Mouse (Mus musculus): ENCODE results near the gene Npat. TPM values are rescaled to one million over a fixed set of nuclear protein-coding genes. Genes with fewer than 3 reads are reported as not detected.
A peak's percentile ranks its signal among the peaks of the same experiment; 100 is the strongest.

Npat gene
- polyA plus RNA-seq (2015; fragmentation: Nextera tagmentation; extraction: Ambion mirVana) = 6.8 and 7.9 TPM in 2 replicates

DNA sequence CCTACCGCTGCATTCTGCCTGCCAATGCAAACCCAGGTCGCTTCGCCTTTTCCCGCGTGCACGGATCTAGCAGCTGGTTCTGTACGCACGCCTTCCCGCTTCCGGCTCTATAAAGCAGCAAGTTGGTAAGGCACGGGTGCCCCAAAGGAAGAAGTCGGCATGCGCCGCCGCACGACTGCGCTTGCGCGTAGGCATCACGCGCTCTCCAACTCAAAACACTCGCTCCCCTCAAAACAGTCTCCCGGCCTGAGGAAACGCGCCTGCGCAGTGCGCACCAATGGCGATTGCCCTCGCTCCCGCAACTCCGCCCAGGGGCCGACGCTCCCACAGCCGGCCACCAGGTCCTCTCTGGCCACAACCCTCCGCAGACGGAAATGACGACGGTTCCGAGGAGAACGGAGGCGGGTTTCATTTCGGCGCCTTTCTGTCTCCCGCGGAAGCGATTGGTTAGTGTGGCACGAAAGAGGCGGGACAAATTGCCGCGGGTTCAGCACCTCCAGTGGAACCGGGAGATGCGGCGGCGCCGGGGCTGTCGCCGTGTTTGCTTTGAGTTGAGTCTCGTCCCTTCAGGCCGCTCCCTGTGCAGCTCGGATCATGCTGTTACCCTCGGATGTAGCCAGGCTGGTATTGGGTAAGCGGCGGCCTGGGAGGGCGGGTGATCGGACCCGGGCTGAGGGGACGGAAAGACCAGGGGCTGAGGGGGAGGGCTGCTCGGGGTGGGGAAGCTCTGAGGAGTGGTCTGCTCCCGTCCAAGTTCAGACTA is at the start of gene Npat, which contains the start of gene Atm:
Npat (plus strand) TSS at position 490 of the 763 bp plus-strand sequence.
Atm (minus strand) TSS at position 183 of the 763 bp plus-strand sequence.
- Histone ChIP-seq H3K27me3 (replicated peaks; ENCODE audit: insufficient read depth, low read length) (no peaks in the 10 kb centered on the region), H3K27ac (ENCODE audit: low read length) (peak within 1 kb of the TSS; percentile 94), H3K9me3 (ENCODE audit: low read length) (no peaks in the 10 kb centered on the region), H3K36me3 (ENCODE audit: insufficient read depth, low read length) (no peaks in the 10 kb centered on the region), H3K4me2 (replicated peaks; ENCODE audit: low read depth, low read length) (peak within 1 kb of the TSS; percentile 94), H3K9ac (replicated peaks; ENCODE audit: low read depth) (peak within 1 kb of the TSS; percentile 84), H3K4me3 (ENCODE audit: low read depth, low read length) (peak within 1 kb of the TSS; percentile 89), H3K4me1 (ENCODE audit: insufficient read depth, low read depth, low read length) (peaks cover 3% of the 10 kb centered on the region; the same call in 1 of the 2 replicates)
- TF ChIP-seq EP300 (IDR thresholded peaks at IDR 0.05) = no peak
- peak; percentile 55 for TF ChIP-seq CTCF (IDR thresholded peaks at IDR 0.05)
- ATAC-seq (peak; percentile 99), DNase-seq (ENCODE audit: low spot score) (peak; percentile 100)
- under 1% methylated on average over 65 of the region's 69 CpGs for WGBS

- no peaks in the 10 kb centered on the region for H3K4me1 ChIP-seq (ENCODE audit: insufficient read depth, low read depth, low read length)
- TF ChIP-seq CTCF (IDR thresholded peaks at IDR 0.05) = no peak
- TF ChIP-seq EP300 (IDR thresholded peaks at IDR 0.05) = no peak
- WGBS = 92% methylated on average over 7 of the region's 7 CpGs
- H3K4me3 ChIP-seq (ENCODE audit: low read depth, low read length) = no peak overlapping the region
- no peak for ATAC-seq
- DNase-seq (ENCODE audit: low spot score) = no peak
- H3K27me3 ChIP-seq (replicated peaks; ENCODE audit: insufficient read depth, low read length) = no peaks in the 10 kb centered on the region
- no peaks in the 10 kb centered on the region for H3K36me3 ChIP-seq (ENCODE audit: insufficient read depth, low read length)
- H3K27ac ChIP-seq (ENCODE audit: low read length) = no peak overlapping the region
- no peaks in the 10 kb centered on the region for H3K9me3 ChIP-seq (ENCODE audit: low read length)
- H3K4me2 ChIP-seq (replicated peaks; ENCODE audit: low read depth, low read length) = no peak overlapping the region
- no peak overlapping the region for H3K9ac ChIP-seq (replicated peaks; ENCODE audit: low read depth)
Observed at GRCm38 (mm10) chr9:53508053-53508452, 28.8 kb upstream of the Npat start.

DNA sequence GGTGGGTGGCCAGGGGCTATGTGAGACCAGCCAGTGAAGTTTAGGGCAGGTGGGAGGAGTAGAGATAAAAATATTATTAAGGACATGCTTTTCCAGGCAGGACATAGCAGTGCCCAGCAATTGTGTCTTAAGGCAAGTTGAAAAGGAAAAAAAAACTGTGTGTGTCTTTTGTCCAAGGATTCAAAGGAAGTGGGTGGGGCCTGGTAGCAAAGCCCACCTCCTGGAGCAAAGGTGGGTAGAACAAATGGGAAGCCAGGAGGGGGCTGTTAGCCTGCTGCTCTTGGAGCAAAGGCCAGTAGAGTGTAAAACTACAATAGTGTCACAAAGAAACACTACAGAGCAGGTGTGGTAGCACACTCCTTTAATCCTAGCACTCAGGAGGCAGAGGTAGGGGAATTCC is 22.8 kb upstream of the Npat start:
- H3K9ac ChIP-seq (replicated peaks; ENCODE audit: low read depth) = no peak overlapping the region
- TF ChIP-seq CTCF (IDR thresholded peaks at IDR 0.05) (no peak), EP300 (IDR thresholded peaks at IDR 0.05) (no peak)
- no peaks in the 10 kb centered on the region for H3K4me1 ChIP-seq (ENCODE audit: insufficient read depth, low read depth, low read length)
- H3K4me3 ChIP-seq (ENCODE audit: low read depth, low read length) = no peak overlapping the region
- no peaks in the 10 kb centered on the region for H3K27me3 ChIP-seq (replicated peaks; ENCODE audit: insufficient read depth, low read length)
- no peak overlapping the region for H3K4me2 ChIP-seq (replicated peaks; ENCODE audit: low read depth, low read length)
- no peak for ATAC-seq
- H3K9me3 ChIP-seq (ENCODE audit: low read length) = no peaks in the 10 kb centered on the region
- DNase-seq (ENCODE audit: low spot score) = no peak
- no peak overlapping the region for H3K27ac ChIP-seq (ENCODE audit: low read length)
- no peaks in the 10 kb centered on the region for H3K36me3 ChIP-seq (ENCODE audit: insufficient read depth, low read length)

GRCm38 (mm10) chr9:53517373-53518009 is 19.4 kb upstream of the Npat start:
- H3K4me3 ChIP-seq (ENCODE audit: low read depth, low read length) = no peak overlapping the region
- H3K27ac ChIP-seq (ENCODE audit: low read length) = no peak overlapping the region
- no peak for TF ChIP-seq CTCF (IDR thresholded peaks at IDR 0.05)
- no peak for TF ChIP-seq EP300 (IDR thresholded peaks at IDR 0.05)
- H3K9me3 ChIP-seq (ENCODE audit: low read length) = no peaks in the 10 kb centered on the region
- WGBS = 74% methylated on average over 9 of the region's 9 CpGs
- DNase-seq (ENCODE audit: low spot score) (no peak), ATAC-seq (no peak)
- no peak overlapping the region for H3K4me2 ChIP-seq (replicated peaks; ENCODE audit: low read depth, low read length)
- H3K4me1 ChIP-seq (ENCODE audit: insufficient read depth, low read depth, low read length) = no peaks in the 10 kb centered on the region
- H3K36me3 ChIP-seq (ENCODE audit: insufficient read depth, low read length) = no peaks in the 10 kb centered on the region
- no peaks in the 10 kb centered on the region for H3K27me3 ChIP-seq (replicated peaks; ENCODE audit: insufficient read depth, low read length)
- H3K9ac ChIP-seq (replicated peaks; ENCODE audit: low read depth) = no peak overlapping the region

DNA sequence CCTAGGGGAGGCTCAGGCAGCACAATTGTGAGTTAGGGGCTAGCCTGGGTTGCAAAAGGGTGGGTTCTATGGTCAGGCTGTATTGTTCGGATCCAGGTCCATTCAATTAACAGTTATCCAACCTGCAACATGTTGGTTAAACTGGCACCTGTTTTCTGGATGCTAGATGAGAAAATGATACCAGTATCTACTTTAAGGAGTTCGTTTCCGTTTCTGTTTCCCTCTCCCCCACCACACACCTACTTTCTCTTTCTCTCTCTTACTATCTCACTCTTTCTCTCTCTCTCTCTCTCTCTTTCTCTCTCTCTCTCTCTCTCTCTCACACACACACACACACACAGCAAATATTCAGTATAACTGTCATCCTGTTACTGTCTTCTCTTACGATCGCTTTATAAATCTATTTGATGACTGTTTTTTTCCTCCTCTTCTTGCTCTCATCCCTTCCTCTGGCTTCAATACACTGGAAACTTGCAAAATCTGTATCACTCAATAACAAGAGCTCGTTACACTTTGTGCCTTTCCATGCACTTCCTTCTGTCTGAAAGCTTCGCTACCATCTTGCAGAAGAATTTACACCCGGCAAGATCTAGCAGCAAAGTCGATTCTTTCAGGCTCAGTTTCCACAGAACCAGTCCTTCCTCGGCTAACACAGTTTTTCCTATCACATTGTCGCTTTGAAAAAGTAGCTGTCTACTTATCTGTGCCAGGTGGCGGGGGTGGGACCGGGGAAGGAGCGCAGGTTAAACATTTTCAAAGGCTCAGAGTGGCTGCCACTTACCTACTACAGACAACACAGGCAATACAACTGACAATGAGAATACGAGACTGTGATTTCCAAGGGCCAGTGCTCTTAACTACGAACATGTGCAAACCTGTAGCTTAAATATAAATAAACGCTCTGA is 1.2 kb upstream of the Npat start:
- Histone ChIP-seq H3K27me3 (replicated peaks; ENCODE audit: insufficient read depth, low read length) (no peaks in the 10 kb centered on the region), H3K4me3 (ENCODE audit: low read depth, low read length) (peak overlapping the region; percentile 89), H3K27ac (ENCODE audit: low read length) (peak overlapping the region; percentile 69), H3K36me3 (ENCODE audit: insufficient read depth, low read length) (no peaks in the 10 kb centered on the region), H3K4me2 (replicated peaks; ENCODE audit: low read depth, low read length) (peak overlapping the region; percentile 83), H3K9ac (replicated peaks; ENCODE audit: low read depth) (peak overlapping the region; percentile 29; the same call in 1 of the 2 replicates), H3K4me1 (ENCODE audit: insufficient read depth, low read depth, low read length) (peaks cover 3% of the 10 kb centered on the region; the same call in 1 of the 2 replicates), H3K9me3 (ENCODE audit: low read length) (no peaks in the 10 kb centered on the region)
- no peak for TF ChIP-seq CTCF (IDR thresholded peaks at IDR 0.05)
- no peak for TF ChIP-seq EP300 (IDR thresholded peaks at IDR 0.05)
- 10% methylated on average over 17 of the region's 17 CpGs for whole genome bisulfite sequencing
- DNase-seq (ENCODE audit: low spot score) (peak; percentile 10), ATAC-seq (no peak)
